Mouse (Mus musculus) MN1 (cell line): ENCODE measurements around the gene Ppox.
"Not testable (repeated sequence)": the region's sequence is repeated elsewhere in the genome, so short reads cannot be mapped to it uniquely, and the experiment has no call there.

Source experiments
- DNase-seq: peaks from one replicate; pipeline ENCODE4 v3.0.0-alpha.2; 2016; ENCODE audit warnings: low spot score

Gene Ppox

GRCm38 (mm10) chr1:171280916-171281527 is at the start of gene Ppox:
TSS of gene Ppox (minus strand) at chr1:171281186.
- peak; percentile 98 for DNase-seq

- no peak for DNase-seq
These were observed 49.2 kb upstream of the Ppox start for GRCm38 (mm10) chr1:171330216-171330560.

- DNase-seq, result peak; percentile 96
These were observed 48.6 kb upstream of the Ppox start for GRCm38 (mm10) chr1:171329433-171330215.

DNA sequence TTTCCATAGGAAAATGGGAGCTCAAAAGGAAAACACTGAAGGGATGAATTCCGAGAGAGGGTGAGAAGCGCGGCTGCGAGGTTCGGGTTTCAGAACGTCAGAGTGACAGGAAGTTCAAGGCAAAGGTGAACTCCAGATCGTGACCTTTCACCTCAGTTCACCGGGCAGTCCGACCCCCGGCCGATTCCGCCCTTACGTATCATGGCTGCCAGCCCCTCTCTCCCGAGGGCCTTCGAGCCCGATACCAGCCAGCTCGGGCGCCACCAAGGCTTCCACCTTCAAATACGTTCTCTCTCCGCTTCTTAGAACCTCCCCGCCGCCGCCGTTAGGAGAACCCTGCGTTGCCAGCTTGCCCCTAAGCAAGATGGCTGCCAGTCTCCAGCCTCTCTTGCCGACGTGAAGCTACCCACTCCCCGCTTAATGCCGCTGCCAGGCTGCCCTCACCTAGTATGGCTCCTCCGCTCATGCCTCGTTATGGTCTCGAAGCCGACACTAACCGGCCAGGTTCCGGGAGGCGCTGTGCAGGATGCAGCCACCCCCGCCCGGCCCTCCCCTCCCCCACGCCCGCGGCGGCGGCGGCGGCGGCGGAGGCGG is 48.0 kb upstream of the Ppox start, which contains the start of gene Dedd:
Dedd (plus strand) TSS at position 307 of the 594 bp plus-strand sequence.
- peak; percentile 97 for DNase-seq

- peak; percentile 71 for DNase-seq
These were observed 47.3 kb upstream of the Ppox start for GRCm38 (mm10) chr1:171328244-171328643.

DNA sequence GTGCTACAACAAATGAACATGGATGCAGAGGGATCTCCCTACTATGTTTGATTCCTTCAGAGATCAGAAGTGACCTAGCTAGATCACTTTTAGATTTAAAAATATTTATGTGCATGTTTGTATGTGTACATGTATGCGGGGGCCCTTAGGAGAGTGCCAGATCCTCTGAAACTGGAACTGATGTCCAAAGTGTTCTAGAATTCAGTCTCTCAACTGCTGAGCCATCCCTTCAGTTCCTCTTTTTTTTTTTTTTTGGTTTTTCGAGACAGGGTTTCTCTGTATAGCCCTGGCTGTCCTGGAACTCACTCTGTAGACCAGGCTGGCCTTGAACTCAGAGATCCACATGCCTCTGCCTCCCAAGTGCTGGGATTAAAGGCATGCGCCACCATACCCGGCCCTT is 45.6 kb upstream of the Ppox start:
- DNase-seq, result not testable (repeated sequence)

DNA sequence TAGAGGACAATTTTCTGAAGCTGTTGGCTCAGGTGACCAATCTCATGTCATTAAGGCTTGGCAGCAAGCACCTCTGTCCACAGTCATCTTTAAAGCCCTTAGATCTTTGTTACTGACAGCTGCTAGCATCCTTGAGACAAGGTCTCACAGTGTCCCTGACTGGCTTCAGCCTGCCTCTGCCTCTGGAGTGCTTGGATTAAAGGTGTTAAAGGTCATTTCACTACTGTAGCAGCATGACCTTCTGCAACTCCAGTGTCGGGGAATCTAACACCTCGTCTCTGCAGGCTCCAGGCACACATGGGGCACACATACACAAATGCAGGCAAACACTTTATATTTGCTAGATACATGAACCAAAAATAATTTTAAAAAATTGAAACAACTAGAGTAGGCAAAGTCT is 44.6 kb upstream of the Ppox start:
- DNase-seq, result no peak

GRCm38 (mm10) chr1:171322012-171322411 is 41.0 kb upstream of the Ppox start:
- DNase-seq, result no peak

DNA sequence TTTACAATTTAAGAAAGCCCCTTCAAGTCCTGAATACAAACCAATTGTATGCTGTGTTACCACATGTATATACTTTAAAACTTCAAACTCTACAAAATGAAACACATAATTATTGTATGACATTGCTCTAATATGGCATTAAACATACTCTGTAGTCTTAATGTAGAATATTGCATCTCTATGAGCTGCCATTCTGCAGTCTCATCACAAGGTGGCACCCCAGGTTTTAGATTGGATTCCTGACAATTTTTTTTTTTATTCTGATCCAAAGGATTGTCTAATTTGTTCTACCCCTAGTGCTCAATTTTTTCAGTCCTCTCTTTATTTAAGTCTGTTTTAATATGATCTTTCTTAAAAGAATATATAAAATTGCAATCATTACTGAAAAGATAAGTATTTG is 40.4 kb upstream of the Ppox start:
- DNase-seq, result peak; percentile 67

DNA sequence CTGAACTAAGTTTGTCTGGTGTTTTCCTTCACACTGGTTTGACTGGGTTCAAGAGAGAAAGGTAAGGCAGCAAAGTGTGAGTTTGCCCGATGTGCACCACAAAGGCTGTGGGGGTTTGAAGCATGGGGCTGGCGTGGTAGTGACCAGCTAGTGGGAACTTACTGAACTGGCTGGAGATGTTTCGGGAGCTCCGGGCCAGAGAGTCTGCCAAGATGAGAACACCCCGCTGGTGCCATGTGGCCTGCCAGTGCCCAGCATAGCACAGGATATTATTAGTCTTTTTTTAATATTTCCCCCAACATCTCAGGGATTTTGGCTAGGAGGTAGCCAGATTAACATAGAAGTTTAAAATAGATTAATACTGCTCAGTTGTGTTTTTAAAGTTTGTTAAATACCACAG is 39.2 kb upstream of the Ppox start:
- no peak for DNase-seq

- DNase-seq, result no peak
These were observed 38.8 kb upstream of the Ppox start for GRCm38 (mm10) chr1:171319748-171320147.

DNA sequence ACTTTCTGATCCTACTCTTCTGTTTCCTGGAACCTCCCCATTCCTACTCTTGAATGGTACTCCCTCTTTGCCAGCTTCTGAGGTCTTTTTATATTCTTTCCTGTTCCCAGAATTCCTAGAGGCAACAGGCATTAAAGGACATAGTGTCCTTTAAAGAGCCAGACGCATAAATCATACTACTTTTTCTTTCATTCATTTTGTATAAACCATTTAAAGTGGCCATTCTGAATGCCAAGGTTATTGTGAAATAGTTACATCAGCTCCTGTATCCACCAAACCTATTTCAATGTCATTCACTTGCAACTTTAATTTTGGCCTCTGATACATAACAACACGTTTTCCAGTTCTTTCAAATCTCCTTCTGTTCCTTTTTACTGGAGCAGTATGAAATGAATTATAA is 28.3 kb upstream of the Ppox start:
- no peak for DNase-seq

- not testable (repeated sequence) for DNase-seq
These were observed 25.2 kb upstream of the Ppox start for GRCm38 (mm10) chr1:171306157-171306556.

- no peak for DNase-seq
These were observed 17.2 kb upstream of the Ppox start for GRCm38 (mm10) chr1:171298226-171298625.

GRCm38 (mm10) chr1:171295063-171295402 is 14.0 kb upstream of the Ppox start:
- DNase-seq, result no peak

DNA sequence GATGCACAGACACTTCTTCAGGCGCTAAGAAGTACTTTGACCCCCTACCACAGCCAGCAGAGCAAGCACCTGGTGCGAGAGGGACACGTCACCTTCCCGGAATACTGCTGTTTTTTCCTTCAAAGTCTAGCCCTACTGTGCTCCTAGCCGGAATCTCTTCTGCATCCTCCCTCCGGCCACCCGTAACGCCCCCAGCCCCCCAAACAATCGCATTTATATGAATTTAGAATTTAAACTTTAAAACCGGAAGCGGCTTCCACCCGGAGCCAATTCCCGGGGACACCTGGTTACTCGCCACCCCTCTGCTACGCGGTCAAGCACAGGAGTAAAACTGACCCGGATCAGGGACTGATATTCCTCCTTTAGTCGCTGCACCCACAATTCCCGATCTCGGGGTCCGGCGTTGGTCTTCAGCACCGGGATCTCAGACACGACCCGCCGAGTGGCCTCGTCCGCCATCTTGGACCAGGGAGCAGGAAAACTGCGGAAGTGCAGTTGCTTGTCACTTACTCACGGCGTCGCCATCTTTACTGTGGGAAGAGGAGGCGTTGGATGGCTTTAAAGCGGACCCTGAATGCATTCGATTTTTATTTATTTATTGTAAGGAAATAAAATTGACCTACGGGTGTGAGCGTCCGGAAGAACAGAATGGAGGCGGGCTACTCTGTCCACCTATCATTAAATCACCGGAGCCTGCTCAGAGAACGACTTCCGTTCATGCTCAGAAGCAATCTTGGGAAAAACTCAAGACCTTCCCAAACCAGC is 13.5 kb upstream of the Ppox start, which contains the start of gene Ufc1:
Ufc1 (minus strand) TSS at position 727 of the 765 bp plus-strand sequence.
- peak; percentile 92 for DNase-seq

- DNase-seq, result peak; percentile 54
These were observed 12.9 kb upstream of the Ppox start for GRCm38 (mm10) chr1:171293906-171294297.

- DNase-seq, result peak; percentile 45
These were observed 12.4 kb upstream of the Ppox start for GRCm38 (mm10) chr1:171293351-171293750.

DNA sequence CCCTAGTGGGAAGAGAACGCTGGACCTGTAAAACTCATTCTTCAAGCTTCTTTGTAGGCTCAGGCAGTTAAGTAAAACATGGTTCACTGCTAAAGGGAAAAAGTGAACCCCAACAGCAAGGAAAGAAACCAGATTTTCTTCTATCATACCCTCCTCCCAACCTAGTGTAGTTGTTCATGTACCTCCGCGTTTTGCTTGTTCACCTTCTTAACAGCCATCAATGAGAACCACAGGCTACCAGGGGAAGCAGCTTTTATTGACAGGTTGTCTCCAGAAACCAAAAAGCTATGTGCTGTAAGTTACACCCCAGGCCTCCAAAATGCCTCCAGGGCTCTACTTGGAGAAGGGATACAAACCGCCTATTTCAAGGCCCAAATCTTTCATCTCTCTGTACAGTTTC is 7.3 kb upstream of the Ppox start:
- DNase-seq, result no peak

DNA sequence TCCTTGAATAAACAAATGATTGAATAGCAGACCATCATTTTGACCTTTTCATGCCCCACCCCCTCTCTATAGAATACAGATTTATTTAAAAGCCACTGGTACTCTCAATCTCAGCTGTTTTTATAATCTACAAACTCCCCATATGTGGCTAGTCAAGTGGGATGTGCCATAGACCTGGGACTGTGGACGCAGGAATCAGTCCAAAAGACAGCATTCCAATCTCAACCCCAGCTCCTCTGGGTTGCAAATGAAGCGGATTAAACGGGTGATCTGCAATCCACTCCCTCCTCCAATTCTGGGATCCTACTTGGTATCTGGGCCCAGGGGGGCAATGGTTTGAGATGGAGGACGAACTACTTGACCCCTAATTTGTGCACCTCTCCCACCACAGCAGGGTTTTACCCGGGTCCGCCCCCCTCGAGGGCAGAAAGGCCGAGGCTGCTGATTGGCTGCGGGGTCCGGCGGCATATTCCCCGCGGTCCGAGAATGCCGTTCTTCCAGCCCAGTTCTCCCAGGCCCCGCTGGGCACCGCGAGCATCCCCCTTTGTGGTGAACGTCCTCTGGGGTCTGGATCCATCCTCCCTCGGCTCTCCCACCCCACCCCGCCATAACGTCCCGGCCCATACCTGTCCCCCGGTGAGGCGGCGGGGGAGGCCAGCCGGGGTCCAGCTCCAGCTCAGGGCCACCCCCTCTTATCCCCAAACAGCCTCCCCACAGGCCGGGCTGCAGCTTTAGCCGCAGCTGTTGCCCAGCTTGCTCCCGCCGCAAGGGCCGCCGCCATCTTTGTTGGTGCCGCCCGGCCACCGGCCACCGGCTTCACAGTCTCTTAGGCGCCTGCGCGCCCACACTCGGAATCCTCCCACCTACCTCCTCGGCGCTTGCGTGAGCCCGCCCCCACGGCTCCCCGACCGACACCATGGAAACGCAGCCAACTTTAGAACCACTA is 6.4 kb upstream of the Ppox start, which contains the start of gene Usp21:
Usp21 (minus strand) TSS at position 856 of the 946 bp plus-strand sequence.
- DNase-seq, result peak; percentile 95

GRCm38 (mm10) chr1:171286517-171286916 is 5.5 kb upstream of the Ppox start:
- no peak for DNase-seq
